Mouse (Mus musculus): ENCODE measurements around the gene Magi2.

The Magi2 gene

GRCm38 (mm10) chr5:20074101-20074500 is 847.3 kb downstream of the Magi2 start:
- no peak for DNase-seq (ENCODE audit: low spot score in 2 of 2)

- no peak for DNase-seq (ENCODE audit: low spot score in 2 of 2)
Measured at GRCm38 (mm10) chr5:20074867-20075266, 848.0 kb downstream of the Magi2 start.

GRCm38 (mm10) chr5:20078931-20079330 is 852.1 kb downstream of the Magi2 start:
- no peak for DNase-seq (ENCODE audit: low spot score in 2 of 2)

GRCm38 (mm10) chr5:20080605-20081309 is 853.9 kb downstream of the Magi2 start:
- no peak for DNase-seq (ENCODE audit: low spot score in 2 of 2)

- no peak for DNase-seq (ENCODE audit: low spot score in 2 of 2)
Measured at GRCm38 (mm10) chr5:20082368-20082767, 855.5 kb downstream of the Magi2 start.

- no peak for DNase-seq (ENCODE audit: low spot score in 2 of 2)
Measured at GRCm38 (mm10) chr5:20087083-20087482, 860.2 kb downstream of the Magi2 start.

GRCm38 (mm10) chr5:20103869-20104268 is 877.0 kb downstream of the Magi2 start:
- no peak for DNase-seq (ENCODE audit: low spot score in 2 of 2)

- DNase-seq (ENCODE audit: low spot score in 2 of 2) = no peak
Measured at GRCm38 (mm10) chr5:20104496-20104895, 877.7 kb downstream of the Magi2 start.

- DNase-seq (ENCODE audit: low spot score in 2 of 2) = no peak
Measured at GRCm38 (mm10) chr5:20109496-20109895, 882.7 kb downstream of the Magi2 start.

- no peak for DNase-seq (ENCODE audit: low spot score in 2 of 2)
Measured at GRCm38 (mm10) chr5:20117156-20117555, 890.3 kb downstream of the Magi2 start.

- no peak for DNase-seq (ENCODE audit: low spot score in 2 of 2)
Measured at GRCm38 (mm10) chr5:20140235-20140634, 913.4 kb downstream of the Magi2 start.

GRCm38 (mm10) chr5:20140662-20141444 is 914.0 kb downstream of the Magi2 start:
- DNase-seq (ENCODE audit: low spot score in 2 of 2) = no peak

GRCm38 (mm10) chr5:20153359-20154125 is 926.7 kb downstream of the Magi2 start:
- DNase-seq (ENCODE audit: low spot score in 2 of 2) = no peak

- no peak for DNase-seq (ENCODE audit: low spot score in 2 of 2)
Measured at GRCm38 (mm10) chr5:20196765-20197164, 969.9 kb downstream of the Magi2 start.

- DNase-seq (ENCODE audit: low spot score in 2 of 2) = no peak
Measured at GRCm38 (mm10) chr5:20197395-20197794, 970.6 kb downstream of the Magi2 start.

- no peak for DNase-seq (ENCODE audit: low spot score in 2 of 2)
Measured at GRCm38 (mm10) chr5:20201348-20201747, 974.5 kb downstream of the Magi2 start.

- DNase-seq (ENCODE audit: low spot score in 2 of 2) = no peak
Measured at GRCm38 (mm10) chr5:20208110-20208509, 981.3 kb downstream of the Magi2 start.

- DNase-seq (ENCODE audit: low spot score in 2 of 2) = no peak
Measured at GRCm38 (mm10) chr5:20213299-20213698, 986.5 kb downstream of the Magi2 start.

GRCm38 (mm10) chr5:20226471-20227210 is 999.8 kb downstream of the Magi2 start:
- DNase-seq (ENCODE audit: low spot score in 2 of 2) = no peak

- no peak for DNase-seq (ENCODE audit: low spot score in 2 of 2)
Measured at GRCm38 (mm10) chr5:20227912-20228762, 1001.3 kb downstream of the Magi2 start.

- no peak for DNase-seq (ENCODE audit: low spot score in 2 of 2)
Measured at GRCm38 (mm10) chr5:20231908-20232307, 1005.1 kb downstream of the Magi2 start.
